Comparison of ENCODE assay signal across 7 mouse cellular contexts in genomic region chr4:21679624-21680480, GRCm38 (mm10). TPM values are rescaled to one million over a fixed set of nuclear protein-coding genes. Genes with fewer than 3 reads are reported as not detected.
DNase-seq lines count a peak whose midpoint lies in the region; ATAC-seq and TF ChIP-seq lines count a peak whose summit lies in the region.

No protein-coding gene starts in this region.

- H3K4me1 ChIP-seq in ES-Bruce4 (ENCODE audit: control insufficient read depth, insufficient read depth, low read length), result no peaks in the 10 kb centered on the region
- peaks cover 6% of the 10 kb centered on the region; the same call in 1 of the 2 replicates for H3K4me1 ChIP-seq in bone marrow macrophage, adult 2 months (ENCODE audit: control insufficient read depth, insufficient read depth, low read length)
- peaks cover 31% of the 10 kb centered on the region for H3K4me1 ChIP-seq in hindbrain, embryonic 13.5 days (replicated peaks)
- H3K4me1 ChIP-seq in midbrain, embryonic 11.5 days (ENCODE audit: control insufficient read depth, insufficient read depth, low read length), result peaks cover 2% of the 10 kb centered on the region

- no peak for TF ChIP-seq CTCF in ES-Bruce4 (IDR thresholded peaks at IDR 0.05; ENCODE audit: low read depth, low read length)
- no peak for TF ChIP-seq CTCF in bone marrow macrophage, adult 2 months (IDR thresholded peaks at IDR 0.05; ENCODE audit: low read depth, low read length)

- no peak for TF ChIP-seq EP300 in ES-Bruce4 (IDR thresholded peaks at IDR 0.05; ENCODE audit: insufficient read depth, low read depth, low read length)

- peaks cover 5% of the 10 kb centered on the region for H3K27me3 ChIP-seq in ES-Bruce4 (ENCODE audit: control insufficient read depth, insufficient read depth, low read length, poor library complexity, severe bottlenecking)
- H3K27me3 ChIP-seq in hindbrain, embryonic 13.5 days, result peaks cover 99% of the 10 kb centered on the region
- H3K27me3 ChIP-seq in midbrain, embryonic 11.5 days (ENCODE audit: control insufficient read depth, insufficient read depth, low read length), result peaks cover 96% of the 10 kb centered on the region

- peak overlapping the region; percentile 51 for H3K4me3 ChIP-seq in ES-Bruce4 (ENCODE audit: low read depth, low read length)
- H3K4me3 ChIP-seq in bone marrow macrophage, adult 2 months (ENCODE audit: insufficient read depth, low read length), result peak overlapping the region; percentile 57
- H3K4me3 ChIP-seq in hindbrain, embryonic 13.5 days, result peak overlapping the region; percentile 47
- peak overlapping the region; percentile 31 for H3K4me3 ChIP-seq in midbrain, embryonic 11.5 days (ENCODE audit: low read depth, low read length)

- no peaks in the 10 kb centered on the region for H3K36me3 ChIP-seq in ES-Bruce4 (ENCODE audit: control insufficient read depth, insufficient read depth, low read length, poor library complexity, severe bottlenecking)
- no peaks in the 10 kb centered on the region for H3K36me3 ChIP-seq in hindbrain, embryonic 13.5 days
- H3K36me3 ChIP-seq in midbrain, embryonic 11.5 days (ENCODE audit: control insufficient read depth, insufficient read depth, low read length), result no peaks in the 10 kb centered on the region

- ATAC-seq in hindbrain, embryonic 13.5 days (ENCODE audit: low FRiP score), result peak; percentile 25
- ATAC-seq in midbrain, embryonic 11.5 days (ENCODE audit: low FRiP score), result no peak; the same call in 1 of the 2 replicates

- H3K27ac ChIP-seq in ES-Bruce4 (ENCODE audit: insufficient read depth, low read length), result no peak overlapping the region
- no peak overlapping the region for H3K27ac ChIP-seq in bone marrow macrophage, adult 2 months (ENCODE audit: insufficient read depth, low read depth, low read length)
- no peak overlapping the region for H3K27ac ChIP-seq in hindbrain, embryonic 13.5 days
- no peak overlapping the region for H3K27ac ChIP-seq in midbrain, embryonic 11.5 days (ENCODE audit: low read depth, low read length)

- no peak for TF ChIP-seq POLR2A in ES-Bruce4 (IDR thresholded peaks at IDR 0.05; ENCODE audit: insufficient read depth, low read length)
- no peak for TF ChIP-seq POLR2A in bone marrow macrophage, adult 2 months (IDR thresholded peaks at IDR 0.05; ENCODE audit: borderline replicate concordance, low read depth, low read length)

- H3K4me2 ChIP-seq in hindbrain, embryonic 13.5 days, result peak overlapping the region; percentile 64
- H3K4me2 ChIP-seq in midbrain, embryonic 11.5 days, result peak overlapping the region; percentile 48

- peak overlapping the region; percentile 75 for H3K9ac ChIP-seq in ES-Bruce4 (ENCODE audit: low read depth, poor library complexity, severe bottlenecking)
- H3K9ac ChIP-seq in hindbrain, embryonic 13.5 days, result peak overlapping the region; percentile 63
- 0 out of 2 replicates have a peak overlapping the region, but pooled peaks have one; percentile 33 for H3K9ac ChIP-seq in midbrain, embryonic 11.5 days (ENCODE audit: low read length)

- DNase-seq in midbrain, embryonic 11.5 days (ENCODE audit: low spot score, missing footprints), result peak; percentile 96
- DNase-seq in right cerebral cortex, adult 2 months (ENCODE audit: low spot score in 2 of 2), result no peak
- no peak for DNase-seq in thymus, postnatal 10 days (ENCODE audit: low spot score in 2 of 2)
- DNase-seq in layer of hippocampus, adult 9-10 months (ENCODE audit: low spot score), result no peak

- 3% methylated on average over 42 of the region's 42 CpGs for WGBS in hindbrain, embryonic 13.5 days
- 2% methylated on average over 42 of the region's 42 CpGs for WGBS in midbrain, embryonic 11.5 days

- H3K9me3 ChIP-seq in ES-Bruce4 (replicated peaks; ENCODE audit: control insufficient read depth, insufficient read depth, low read length, poor library complexity, severe bottlenecking), result no peaks in the 10 kb centered on the region
- no peaks in the 10 kb centered on the region for H3K9me3 ChIP-seq in hindbrain, embryonic 13.5 days
- H3K9me3 ChIP-seq in midbrain, embryonic 11.5 days (ENCODE audit: control insufficient read depth, low read length), result no peaks in the 10 kb centered on the region

RNA-seq across cellular contexts. Expression of gene Prdm13, which starts 5.9 kb away (rescaled TPM):
- not detected in 2 replicates for polyA plus RNA-seq in ES-Bruce4 (2011; ENCODE audit: insufficient read depth, insufficient read length, low read depth, missing spikeins)
- 0.32 TPM in 1 of 2 replicates, not detected in the other for polyA plus RNA-seq in bone marrow macrophage, adult 2 months (2012; ENCODE audit: insufficient read depth, insufficient read length, missing spikeins)
- 1.00 and 1.7 TPM in 2 replicates for polyA plus RNA-seq in hindbrain, embryonic 13.5 days (2015; fragmentation: Nextera tagmentation; extraction: Ambion mirVana)
- 0.15 and 0.25 TPM in 2 replicates for polyA plus RNA-seq in midbrain, embryonic 11.5 days (2014; fragmentation: Nextera tagmentation; extraction: Ambion mirVana)

RNA-seq across cellular contexts. Expression of gene Ccnc, which starts 47.6 kb away (rescaled TPM):
- 79.5 and 95.5 TPM in 2 replicates for polyA plus RNA-seq in ES-Bruce4 (2011; ENCODE audit: insufficient read depth, insufficient read length, low read depth, missing spikeins)
- polyA plus RNA-seq in bone marrow macrophage, adult 2 months (2012; ENCODE audit: insufficient read depth, insufficient read length, missing spikeins), result 27.5 and 27.8 TPM in 2 replicates
- 71.0 and 71.8 TPM in 2 replicates for polyA plus RNA-seq in hindbrain, embryonic 13.5 days (2015; fragmentation: Nextera tagmentation; extraction: Ambion mirVana)
- polyA plus RNA-seq in midbrain, embryonic 11.5 days (2014; fragmentation: Nextera tagmentation; extraction: Ambion mirVana), result 89.6 and 102 TPM in 2 replicates
